Mouse (Mus musculus): ENCODE results near the gene Naa50.
A peak's percentile ranks its signal among the peaks of the same experiment; 100 is the strongest.

DNA sequence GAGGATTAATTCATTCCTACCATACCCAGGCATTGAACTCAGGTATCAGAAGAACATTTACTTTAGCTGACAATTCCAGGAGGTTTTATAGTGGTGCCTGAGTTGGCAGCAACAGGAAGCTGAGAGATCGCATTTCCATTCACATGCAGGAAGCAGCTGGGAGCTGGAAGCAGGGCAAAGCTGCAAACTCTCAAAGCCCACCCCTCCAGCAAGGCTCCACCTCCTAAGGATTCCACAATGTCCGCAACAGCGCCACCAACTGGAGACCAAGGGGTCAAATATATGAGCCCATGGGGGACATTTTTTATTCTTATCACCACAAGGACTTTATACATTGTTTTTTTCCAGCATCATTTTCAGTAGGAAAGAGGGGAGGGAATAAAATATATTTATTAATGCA lies 49.1 kb downstream of the Naa50 start:
- TF ChIP-seq EP300 (IDR thresholded peaks at IDR 0.05; ENCODE audit: insufficient read depth, low read depth, low read length) (no peak), CTCF (IDR thresholded peaks at IDR 0.05; ENCODE audit: low read depth, low read length) (peak; percentile 7), POLR2A (IDR thresholded peaks at IDR 0.05; ENCODE audit: insufficient read depth, low read length) (no peak)
